Mouse (Mus musculus) neutrophil, adult 5-6 weeks (primary cell): ENCODE results near the gene U2af2. TPM values are rescaled to one million over a fixed set of nuclear protein-coding genes. Genes with fewer than 3 reads are reported as not detected.
"Not testable (repeated sequence)": the region's sequence is repeated elsewhere in the genome, so short reads cannot be mapped to it uniquely, and the experiment has no call there.

Experiments used
- ATAC-seq: fragments of 151-379, 151-347 bp; 2 replicates; pipeline ENCODE4 v1.8.0; 2017; ENCODE audit warnings: mild to moderate bottlenecking, moderate TSS enrichment; ENCODE audit not compliant: insufficient number of reproducible peaks, poor library complexity, low FRiP score, severe bottlenecking; ENCODE audit errors: extremely low read depth
- total RNA-seq: library from RNA; stranded (forward); fragments of 200-1000 nt; gene quantifications from 2 replicates; pipeline ENCODE4 v1.2.3, GENCODE M21; 2017

Gene U2af2
- total RNA-seq: 168 and 188 TPM in 2 replicates

- ATAC-seq: peak; percentile 36
Measured at GRCm38 (mm10) chr7:5061774-5062359, at the start of gene U2af2. Gene U2af2 (plus strand): TSS chr7:5062143.

- ATAC-seq: no peak
Measured at GRCm38 (mm10) chr7:5012681-5013513, 49.0 kb upstream of the U2af2 start.

GRCm38 (mm10) chr7:5014251-5015117 is 47.5 kb upstream of the U2af2 start, which contains the start of the genes Zfp524 and Fiz1:
Gene Zfp524 (plus strand): TSS chr7:5014415.
Gene Fiz1 (minus strand): TSS chr7:5014697.
- ATAC-seq: peak; percentile 69

- ATAC-seq: peak; percentile 59
Measured at GRCm38 (mm10) chr7:5015118-5016001, 46.6 kb upstream of the U2af2 start, which contains the start of gene Gm44973. Gene Gm44973 (plus strand): TSS chr7:5015496.

GRCm38 (mm10) chr7:5016057-5016456 is 45.9 kb upstream of the U2af2 start:
- ATAC-seq: no peak

- ATAC-seq: no peak
Measured at GRCm38 (mm10) chr7:5016920-5017319, 45.0 kb upstream of the U2af2 start.

- no peak for ATAC-seq
Measured at GRCm38 (mm10) chr7:5017352-5017751, 44.6 kb upstream of the U2af2 start.

GRCm38 (mm10) chr7:5017931-5018330 is 44.0 kb upstream of the U2af2 start:
- no peak for ATAC-seq

GRCm38 (mm10) chr7:5019576-5019975 is 42.4 kb upstream of the U2af2 start:
- not testable (repeated sequence) for ATAC-seq

- ATAC-seq: peak; percentile 87
Measured at GRCm38 (mm10) chr7:5020000-5020681, 41.8 kb upstream of the U2af2 start, which contains the start of the genes Zfp865 and Ccdc106. Gene Zfp865 (plus strand): TSS chr7:5020376. Gene Ccdc106 (plus strand): TSS chr7:5020553.

- ATAC-seq: no peak
Measured at GRCm38 (mm10) chr7:5020685-5021084, 41.3 kb upstream of the U2af2 start.

GRCm38 (mm10) chr7:5021197-5021596 is 40.7 kb upstream of the U2af2 start:
- ATAC-seq: no peak

- no peak for ATAC-seq
Measured at GRCm38 (mm10) chr7:5029543-5029942, 32.4 kb upstream of the U2af2 start.

GRCm38 (mm10) chr7:5029946-5030345 is 32.0 kb upstream of the U2af2 start:
- no peak for ATAC-seq

- no peak for ATAC-seq
Measured at GRCm38 (mm10) chr7:5030554-5031275, 31.2 kb upstream of the U2af2 start.

- no peak for ATAC-seq
Measured at GRCm38 (mm10) chr7:5031496-5031895, 30.4 kb upstream of the U2af2 start.

GRCm38 (mm10) chr7:5033818-5034217 is 28.1 kb upstream of the U2af2 start, which contains the start of gene 4632433K11Rik:
Gene 4632433K11Rik (plus strand): TSS chr7:5034118.
- ATAC-seq: no peak
